Mouse (Mus musculus): ENCODE results near the gene Nsd2. TPM values are rescaled to one million over a fixed set of nuclear protein-coding genes. Genes with fewer than 3 reads are reported as not detected.
"Not testable (repeated sequence)": the region's sequence is repeated elsewhere in the genome, so short reads cannot be mapped to it uniquely, and the experiment has no call there.

Nsd2 gene
- total RNA-seq, 2 experiments from 2014 or later, result 10.1 TPM

DNA sequence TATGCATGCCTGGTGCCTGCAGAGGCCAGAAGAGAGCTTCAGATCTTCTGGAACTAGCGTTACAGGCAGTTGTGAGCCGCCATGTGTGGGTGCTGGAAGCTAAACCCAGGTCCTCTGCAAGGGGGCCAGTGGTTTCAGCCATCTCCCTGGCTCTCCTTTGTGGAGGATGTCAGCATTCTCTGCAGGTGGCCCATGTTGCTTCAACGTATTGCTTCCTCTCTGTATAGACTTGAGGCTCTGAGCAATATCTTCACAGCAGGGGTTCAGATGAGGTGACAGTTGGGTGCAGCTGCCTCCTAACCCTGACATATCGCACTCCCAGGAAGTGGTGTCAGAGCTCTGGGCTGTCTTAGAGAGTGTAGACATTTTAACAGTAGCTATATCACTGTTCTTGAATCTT lies 30.9 kb downstream of the Nsd2 start:
- DNase-seq, result no peak

DNA sequence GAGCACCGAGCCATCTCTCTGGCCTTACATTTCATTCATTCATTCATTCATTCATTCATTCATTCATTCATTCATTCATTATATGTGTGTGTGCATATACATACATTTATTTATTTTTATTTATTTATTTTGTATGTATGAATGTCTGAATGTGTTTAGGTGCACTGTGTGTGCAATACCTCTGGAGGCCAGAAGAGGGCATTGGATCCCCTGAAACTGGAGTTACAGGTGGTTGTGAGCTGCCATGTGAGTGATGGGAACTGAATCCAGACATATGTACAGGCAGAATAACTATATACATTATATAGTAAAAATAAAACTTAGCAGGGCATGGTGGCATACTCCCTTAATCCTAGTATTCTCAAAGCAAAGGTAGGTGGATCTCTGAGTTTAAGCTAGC lies 32.6 kb downstream of the Nsd2 start:
- DNase-seq, result no peak

DNA sequence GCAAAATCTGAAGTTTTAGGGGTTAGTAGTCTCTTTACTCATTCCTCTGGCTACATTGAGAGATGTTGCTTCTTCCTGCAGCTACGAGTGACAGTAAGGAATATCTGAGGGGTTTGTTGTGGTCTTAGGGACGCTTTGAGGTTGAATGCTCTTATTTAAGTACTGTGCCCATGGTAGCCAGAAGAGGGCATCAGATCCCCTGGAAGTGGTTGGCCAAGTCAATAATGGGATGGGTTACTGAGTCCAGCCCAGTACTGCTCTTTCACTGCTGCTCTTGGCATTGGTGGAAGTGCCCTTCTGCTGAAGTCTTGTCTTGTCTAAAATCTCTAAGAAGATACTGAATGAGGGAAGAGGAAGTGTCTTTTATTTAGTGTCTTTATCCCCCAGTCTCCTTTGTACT lies 33.5 kb downstream of the Nsd2 start:
- no peak for DNase-seq

DNA sequence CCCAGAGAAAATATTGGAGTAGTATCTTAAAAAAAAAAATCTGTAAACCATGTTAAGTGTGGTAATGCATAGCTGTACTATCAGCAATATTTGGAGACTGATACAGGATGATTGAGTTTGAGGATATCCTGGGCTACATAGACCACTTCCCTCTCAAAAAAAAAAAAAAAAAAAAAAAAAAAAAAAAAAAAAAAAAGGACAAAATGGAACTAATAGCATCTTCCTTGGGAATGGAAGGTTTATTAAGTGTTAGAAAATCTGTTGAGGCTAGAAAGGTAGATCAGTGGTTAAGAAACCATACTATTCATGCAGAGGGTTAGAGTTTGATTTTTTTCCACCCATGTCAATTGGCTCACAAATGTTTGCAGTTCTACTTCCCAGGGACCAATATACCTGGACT lies 37.2 kb downstream of the Nsd2 start:
- no peak for DNase-seq

DNA sequence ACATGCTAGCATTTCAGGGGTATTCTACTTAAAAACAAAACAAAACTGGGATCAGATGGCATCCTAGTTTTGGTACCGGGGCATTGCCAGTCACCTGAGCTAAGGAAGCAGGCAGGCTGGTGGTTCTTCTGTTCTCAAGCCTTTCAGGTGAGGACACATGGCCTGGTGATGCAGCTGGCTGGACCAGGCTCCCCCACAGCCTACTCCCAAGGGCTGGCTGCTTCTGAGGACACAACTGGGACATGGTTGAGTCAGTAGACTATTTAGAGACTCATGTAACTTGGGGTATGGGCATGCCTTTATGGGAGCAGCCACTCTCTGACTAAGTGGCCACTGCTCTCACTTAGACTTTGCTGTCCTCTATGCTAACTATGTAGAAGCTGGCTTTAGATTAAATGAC lies 54.9 kb downstream of the Nsd2 start:
- no peak for DNase-seq

DNA sequence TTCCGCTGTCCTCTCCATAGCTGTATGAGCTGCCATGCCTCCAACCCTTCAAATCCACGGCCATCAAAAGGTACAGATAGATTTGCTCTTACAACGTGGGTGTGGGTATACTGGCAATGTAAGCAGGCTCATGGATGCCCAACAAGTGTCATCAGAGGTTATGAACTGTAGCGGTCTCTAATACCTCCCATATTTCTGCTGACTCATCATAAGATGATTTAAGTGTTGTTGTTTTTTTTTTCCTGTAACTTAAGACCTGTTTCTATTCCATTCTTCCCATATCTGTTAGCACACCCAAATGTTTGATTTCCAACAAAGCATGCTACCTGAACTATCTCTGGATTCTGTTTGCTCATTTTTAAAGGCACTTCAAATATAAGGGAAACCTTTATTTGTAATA lies 60.6 kb downstream of the Nsd2 start:
- DNase-seq, result no peak

DNA sequence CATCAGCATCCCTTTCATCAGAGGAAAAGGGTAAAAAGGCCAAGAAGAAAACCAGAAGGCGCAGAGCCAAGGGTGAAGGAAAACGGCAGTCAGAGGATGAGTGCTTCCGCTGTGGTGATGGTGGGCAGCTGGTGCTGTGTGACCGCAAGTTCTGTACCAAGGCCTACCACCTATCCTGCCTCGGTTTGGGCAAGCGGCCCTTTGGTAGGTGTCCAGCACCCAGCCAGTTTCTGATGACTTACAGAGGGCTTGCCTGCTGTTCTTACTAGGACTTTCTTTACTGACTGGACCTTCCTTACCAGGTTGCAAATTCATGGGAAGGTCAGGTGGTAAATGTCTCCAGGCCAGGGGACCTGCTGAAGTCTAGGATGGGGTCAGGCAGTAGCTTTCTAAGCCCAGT lies 72.9 kb downstream of the Nsd2 start:
- DNase-seq, result no peak

DNA sequence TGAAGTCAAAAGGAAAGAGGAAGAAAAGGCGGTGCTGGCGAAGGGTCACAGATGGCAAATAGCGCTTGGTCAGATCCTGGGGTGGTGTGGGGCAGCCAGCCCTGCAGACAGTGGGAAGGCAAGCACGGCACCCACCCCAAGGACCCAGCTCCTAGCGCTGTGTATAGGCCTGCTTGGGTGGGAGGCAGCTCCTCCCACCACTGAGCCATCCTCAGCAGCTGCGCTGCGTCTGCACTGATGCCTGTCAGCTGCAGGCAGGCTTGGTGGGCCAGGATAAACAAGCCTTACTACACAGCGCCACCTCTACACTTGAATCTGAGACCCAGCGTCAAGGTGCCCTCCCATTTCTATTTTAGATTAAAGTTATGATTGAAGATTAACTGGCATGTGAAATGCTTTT lies 74.6 kb downstream of the Nsd2 start:
- DNase-seq, result no peak

DNA sequence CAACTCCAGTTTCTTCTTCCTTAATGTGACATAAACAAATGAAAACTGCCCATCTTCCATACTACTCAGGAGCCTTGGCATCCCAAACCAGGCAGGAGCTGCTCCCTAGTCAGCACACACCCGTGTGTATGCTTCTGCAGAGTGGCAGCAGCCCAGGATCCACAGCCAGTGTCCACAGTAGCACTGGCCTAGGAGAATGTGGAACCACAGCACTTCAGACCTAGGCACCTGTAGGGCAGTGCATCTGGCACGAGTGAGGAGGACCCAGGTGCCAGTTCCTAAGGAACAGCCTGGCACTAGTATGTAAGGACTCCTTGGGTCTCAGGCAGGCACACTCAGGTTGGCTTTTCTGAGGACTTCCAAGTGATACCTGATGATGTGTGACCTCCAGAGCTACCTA lies 76.6 kb downstream of the Nsd2 start:
- DNase-seq, result no peak

DNA sequence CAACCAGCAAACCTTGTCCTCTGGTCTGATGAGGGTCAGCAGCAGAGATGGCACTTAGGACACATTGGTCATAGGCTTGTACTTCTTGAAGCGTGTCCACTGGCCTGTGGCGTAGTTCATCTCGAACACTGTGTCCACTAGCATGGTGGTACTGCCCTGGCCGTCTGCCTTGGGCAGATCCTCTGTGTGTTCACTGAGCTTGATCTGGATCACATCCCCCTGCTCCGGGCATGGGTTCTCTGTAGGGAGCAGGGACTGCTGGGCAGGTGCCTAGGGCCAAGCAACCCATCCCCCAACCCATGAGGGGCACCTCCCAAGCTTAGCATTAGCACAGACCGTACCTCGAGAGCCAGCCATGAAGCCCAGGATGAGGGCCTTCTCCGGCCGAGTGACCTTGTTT lies 78.1 kb downstream of the Nsd2 start:
- no peak for DNase-seq

DNA sequence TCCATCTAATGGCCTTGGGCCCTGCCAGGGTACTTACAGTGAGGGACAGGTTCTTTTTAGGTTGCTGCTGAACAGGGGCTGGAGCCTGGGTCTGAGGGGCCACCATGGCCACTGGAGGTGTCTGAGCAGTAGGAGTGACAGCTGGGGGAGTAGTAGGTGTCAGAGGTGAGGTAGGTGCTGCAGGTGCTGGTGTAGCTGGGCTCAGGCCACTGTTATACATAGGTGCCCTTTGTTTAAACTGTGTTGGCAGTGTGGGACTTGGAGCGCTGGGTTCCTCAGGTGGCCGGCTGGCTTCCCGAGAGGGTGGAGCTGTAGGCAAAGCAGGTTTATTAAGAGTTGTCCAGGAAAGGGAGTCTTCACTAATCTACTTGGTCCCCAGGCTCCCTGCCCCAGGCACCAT lies 78.7 kb downstream of the Nsd2 start:
- DNase-seq, result no peak

DNA sequence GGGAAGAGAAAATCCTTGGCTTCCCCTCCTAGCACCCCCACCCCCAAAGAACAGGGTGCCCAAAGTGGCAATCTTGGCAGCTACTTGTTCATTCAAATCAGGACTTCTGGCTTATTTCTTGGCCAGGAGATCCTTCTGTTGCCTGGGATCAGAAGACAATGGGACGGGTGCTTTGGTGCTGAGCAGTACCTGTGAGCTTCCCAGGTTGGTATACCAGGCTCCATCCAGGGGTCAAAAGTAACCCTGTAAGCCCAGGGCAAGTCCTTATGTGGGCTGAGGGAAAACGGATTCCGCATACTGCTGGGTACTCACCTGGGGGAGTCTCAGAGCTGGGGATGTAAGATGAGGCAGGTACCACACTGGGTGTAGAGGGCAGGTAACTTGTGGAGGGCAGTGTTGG lies 79.6 kb downstream of the Nsd2 start:
- DNase-seq, result no peak

DNA sequence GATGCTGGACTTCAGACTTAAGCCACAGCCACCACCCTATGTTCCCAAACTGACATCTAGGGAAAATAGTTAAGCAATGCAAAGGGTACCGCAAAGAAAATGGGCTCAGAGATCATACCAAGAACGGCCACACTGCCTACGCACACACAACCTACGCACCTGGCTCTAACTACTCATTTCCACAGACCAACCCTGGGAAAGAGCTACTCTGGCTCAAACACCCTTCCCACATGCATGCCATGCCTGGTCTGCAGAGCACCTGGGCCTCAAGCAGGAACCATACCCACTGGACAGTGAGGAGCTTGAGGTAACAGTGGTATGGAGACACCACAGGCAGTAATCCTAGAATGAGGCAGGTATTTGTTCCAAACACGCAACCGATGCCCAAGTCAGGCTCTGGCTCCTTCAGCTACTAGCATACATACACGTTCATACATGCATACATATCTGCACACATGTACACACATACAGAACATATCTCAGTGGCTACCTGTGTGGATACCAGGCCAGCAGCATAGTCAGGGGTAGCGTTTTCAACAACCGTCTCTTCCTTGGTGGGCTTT lies 80.3 kb downstream of the Nsd2 start:
- no peak for DNase-seq

DNA sequence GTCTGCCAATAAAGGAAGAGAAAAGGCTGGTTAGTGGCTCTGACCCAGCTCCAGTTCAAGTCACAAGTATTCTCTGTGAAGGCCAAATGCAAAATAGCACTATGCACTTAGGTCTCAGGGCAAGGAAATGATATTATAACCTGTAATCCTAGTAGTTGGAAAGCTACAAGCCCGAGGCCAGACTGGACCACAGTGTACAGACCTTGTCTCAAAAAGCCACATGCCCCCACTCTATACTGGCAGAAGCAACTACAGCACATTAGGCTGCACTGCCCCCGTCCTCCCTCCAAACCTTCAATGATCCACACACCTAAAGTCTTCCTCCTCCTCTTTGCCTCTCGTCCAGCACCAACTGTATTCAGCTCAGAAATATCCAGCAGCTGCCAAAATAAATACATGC lies 80.8 kb downstream of the Nsd2 start:
- no peak for DNase-seq

DNA sequence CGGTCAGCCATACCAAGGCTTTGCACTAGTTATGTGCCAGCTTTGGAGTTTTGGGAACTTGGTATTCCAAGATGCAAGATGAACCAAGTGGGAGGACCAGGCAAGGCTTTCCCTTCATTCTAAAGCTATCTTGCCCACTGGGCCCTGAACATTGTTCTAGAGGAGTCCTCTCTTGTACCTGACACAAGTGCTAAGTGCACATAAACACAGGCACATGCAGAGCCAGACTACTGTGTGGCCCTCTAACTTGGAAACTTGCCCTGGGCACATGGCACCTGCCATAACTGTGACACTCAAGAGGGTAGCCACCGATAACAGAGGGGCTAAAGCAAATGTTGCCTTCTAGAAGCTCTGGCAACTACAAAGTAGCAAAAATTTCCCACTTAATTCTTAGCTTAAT lies 82.2 kb downstream of the Nsd2 start:
- DNase-seq, result no peak

DNA sequence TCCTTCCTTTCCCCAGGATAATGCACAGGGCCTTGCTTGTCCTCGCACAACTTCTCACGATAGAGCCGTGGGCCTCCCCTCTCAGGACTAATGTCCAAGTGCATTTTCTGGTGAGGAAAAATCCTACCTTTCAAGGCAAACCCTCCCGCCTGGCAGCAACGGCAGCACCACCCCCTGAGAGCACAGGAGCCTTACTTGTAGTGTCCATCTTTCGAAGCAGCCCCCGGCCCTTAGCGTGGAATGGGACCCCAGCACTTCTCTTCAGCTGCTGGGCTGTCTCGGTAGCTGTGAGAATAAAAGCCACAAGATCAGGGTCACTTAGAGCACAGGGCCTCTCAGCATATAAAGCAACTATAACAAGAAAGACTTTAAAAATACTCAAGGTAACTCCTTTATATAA lies 82.7 kb downstream of the Nsd2 start:
- no peak for DNase-seq

DNA sequence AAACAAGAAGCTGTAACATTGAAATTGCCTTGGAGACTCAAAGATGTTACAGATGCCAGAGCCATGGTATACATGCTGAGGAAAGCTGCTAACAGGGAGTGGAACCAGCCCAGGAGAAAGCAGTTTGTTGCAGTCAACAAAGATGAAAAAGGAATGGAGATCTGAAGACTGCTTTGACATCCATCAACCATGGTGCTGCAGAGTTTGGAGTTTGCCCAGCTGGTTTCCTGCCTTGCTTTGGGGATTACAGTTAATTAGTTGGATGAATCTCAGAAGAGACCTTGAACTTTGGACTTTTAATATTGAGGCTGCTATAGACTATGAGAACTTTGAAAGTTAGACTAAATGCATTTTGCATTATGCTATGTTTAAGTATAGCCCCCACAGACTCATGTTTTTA lies 94.5 kb downstream of the Nsd2 start:
- DNase-seq, result not testable (repeated sequence)

DNA sequence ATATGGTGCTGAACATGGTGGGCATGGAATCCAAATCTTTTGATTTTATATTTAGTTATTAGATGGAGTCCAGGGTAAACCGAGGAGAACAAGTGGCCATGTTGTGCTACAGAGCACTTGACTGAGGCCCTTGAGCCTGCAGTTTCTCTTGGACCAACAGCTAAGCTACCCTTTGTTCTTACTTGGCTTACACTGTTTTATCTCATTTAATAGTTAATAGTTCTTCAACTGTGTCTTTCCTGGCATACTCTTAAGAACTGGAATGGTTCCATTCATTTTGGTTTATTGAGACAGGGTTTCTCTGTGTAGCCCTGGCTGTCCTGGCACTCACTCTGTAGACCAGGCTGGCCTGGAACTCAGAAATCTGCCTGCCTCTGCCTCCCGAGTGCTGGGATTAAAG lies 96.1 kb downstream of the Nsd2 start:
- DNase-seq, result not testable (repeated sequence)

DNA sequence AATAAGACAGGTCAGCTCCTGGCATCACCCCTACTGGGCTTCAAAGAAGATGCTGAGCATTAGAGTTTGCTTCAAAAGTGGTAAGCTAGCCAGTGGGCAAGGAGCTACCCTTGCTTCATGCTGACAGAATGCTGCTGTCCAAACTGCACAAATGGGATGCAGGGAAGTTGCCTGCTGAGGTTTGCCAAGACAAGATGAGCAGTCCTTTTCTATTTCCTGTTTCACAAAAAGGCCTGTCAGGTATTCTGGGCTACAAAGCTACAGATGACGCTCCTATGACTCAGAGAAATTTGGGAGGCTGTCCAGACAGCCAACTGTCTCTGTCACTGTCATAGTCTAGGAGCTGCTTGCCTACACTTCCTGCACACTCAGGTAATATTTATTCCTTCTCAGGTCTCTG lies 98.9 kb downstream of the Nsd2 start:
- no peak for DNase-seq

DNA sequence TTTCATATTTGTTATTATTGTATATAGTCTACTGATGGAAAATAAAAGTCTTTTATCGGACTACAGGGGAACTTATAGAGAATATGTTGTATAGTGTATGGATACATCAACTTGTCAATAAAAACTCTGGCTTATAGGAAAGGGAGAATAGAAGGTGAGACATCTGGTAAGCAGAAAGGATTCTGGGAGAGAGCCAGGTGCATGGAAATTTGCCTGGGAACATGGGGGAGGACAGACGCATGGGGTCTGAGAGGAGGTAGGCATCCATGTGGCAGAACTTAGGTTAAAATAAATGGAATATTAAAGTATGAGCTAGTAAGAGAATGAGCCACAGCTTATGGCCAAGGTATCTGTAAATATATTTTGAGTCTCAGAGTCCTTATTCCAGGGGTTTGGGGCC lies 99.5 kb downstream of the Nsd2 start:
- no peak for DNase-seq

DNA sequence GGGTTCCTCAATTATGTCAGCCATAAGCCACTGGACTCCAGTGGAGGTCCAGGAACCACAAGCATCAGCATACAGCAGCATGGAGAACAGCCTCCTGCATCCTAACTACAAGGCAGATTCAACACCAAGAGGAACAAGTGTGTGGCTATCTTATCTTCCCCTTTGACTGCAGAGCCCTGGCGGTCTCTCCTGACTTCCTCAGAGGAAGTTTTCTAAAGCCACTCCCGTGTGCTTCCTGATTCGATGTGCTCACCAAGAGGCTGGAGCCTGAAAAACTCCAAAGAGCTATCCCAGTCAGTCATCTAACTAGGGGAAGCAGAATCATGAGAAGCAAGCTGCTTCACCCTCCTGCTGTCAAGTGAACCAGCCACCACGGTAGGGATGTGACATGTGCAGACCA lies 100.4 kb downstream of the Nsd2 start:
- no peak for DNase-seq

DNA sequence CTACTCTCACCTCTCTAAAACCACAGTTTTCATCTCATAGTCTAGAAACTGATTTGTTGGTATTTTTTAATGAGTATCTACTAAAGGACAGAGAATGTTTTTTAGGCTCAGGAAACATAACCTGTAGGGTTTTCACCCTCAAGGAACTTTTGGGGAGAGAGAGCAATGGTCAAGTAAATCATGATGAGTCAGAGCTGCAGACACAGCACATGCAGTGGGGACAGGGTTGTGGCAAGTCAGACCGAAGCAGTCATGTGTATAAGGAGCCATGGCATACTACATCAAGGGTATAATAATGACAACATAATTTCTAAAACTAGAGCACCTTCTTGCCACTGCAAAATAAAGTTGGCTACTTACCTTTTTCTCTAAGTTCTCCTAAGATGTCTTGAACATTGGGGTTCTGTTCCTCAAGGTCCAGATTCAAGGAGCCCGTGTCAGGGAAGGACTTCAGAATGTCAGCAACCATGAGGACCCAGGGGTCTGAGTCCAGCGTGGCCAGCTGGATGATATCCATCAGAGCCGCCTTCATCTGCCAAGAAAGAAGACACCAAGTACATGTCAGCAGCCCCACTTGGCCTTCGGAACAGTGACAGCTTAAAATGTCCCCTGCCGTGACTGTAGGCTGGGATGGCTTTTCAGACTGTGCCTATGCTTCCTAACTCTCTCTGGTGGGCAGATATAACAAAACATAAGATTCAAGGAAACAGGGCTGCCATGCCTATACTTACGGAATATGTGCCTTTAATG lies 101.1 kb downstream of the Nsd2 start:
- DNase-seq, result no peak

DNA sequence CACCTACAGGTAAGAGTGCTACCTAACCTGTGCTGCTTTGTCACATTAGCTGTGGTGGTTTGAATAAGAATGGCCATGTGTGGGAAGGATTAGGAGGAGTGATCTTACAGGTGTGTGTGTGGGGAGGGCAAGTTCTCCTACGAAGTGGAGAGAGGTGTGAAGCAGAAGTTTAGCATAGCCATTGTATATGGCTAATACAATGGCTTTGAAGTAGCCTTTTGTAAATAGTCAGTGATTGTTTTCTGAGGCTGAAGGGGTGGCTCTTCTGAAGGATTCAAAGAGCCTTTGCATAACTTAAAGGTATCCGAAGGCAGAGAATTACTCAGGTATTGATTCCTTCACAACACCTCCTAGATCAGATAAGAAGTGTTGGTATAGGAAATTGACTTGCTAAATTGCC lies 102.0 kb downstream of the Nsd2 start:
- no peak for DNase-seq

DNA sequence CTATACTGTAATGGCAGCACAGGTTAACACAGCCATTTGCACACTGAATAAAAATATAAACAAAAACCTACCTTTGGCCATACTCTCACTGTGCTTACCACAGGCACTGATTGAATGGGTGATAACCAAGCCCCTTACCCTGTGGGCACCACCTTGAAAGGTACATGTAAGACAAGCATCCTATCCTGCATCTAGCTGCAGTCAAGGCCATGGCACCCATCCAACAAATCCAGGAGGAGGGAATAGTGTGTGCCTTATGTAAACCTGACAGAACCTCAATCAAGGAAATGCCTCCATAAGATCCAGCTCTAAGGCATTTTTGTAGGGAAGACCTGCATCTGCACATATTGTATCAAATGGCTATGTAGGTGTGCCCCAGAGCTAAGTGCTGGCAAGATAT lies 105.6 kb downstream of the Nsd2 start:
- no peak for DNase-seq

DNA sequence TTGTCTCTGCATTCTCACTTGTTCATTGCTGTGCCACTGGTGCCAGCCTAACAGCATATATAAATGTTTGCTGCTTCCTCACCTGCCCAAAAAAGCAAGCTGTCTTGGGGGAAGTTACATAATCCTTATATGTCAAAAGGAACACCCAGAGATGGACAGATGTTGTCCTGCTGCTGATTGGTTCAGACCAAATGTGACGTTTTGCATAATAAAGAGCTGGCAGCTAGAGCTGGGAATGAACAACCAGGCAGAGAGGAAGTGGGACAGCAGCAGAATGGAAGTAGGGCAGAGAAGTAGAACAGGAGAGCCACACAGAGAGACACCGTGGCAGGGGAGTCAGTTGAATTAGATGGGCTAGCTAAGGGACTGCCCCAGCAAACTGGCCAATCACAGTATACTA lies 111.9 kb downstream of the Nsd2 start:
- DNase-seq, result no peak
